Mouse (Mus musculus): ENCODE measurements at regions not wholly inside any gene's neighbourhood (a gene's known extent, or its start where the extent isn't known, plus 50 kb on each side); places are given as distances from the start of the nearest gene placed in this dataset.

- H3K4me1 ChIP-seq = no peaks in the 10 kb centered on the region
- 53% methylated on average over 2 of the region's 2 CpGs for WGBS
- no peaks in the 10 kb centered on the region for H3K36me3 ChIP-seq
- no peak overlapping the region for H3K27ac ChIP-seq (replicated peaks)
- no peak overlapping the region for H3K9ac ChIP-seq
- no peaks in the 10 kb centered on the region for H3K27me3 ChIP-seq
- no peak overlapping the region for H3K4me2 ChIP-seq (replicated peaks)
- H3K9me3 ChIP-seq (replicated peaks) = no peaks in the 10 kb centered on the region
- ATAC-seq (ENCODE audit: insufficient number of reproducible peaks, low FRiP score, low TSS enrichment, low read depth) = no peak
- H3K4me3 ChIP-seq (replicated peaks) = no peak overlapping the region
Observed at GRCm38 (mm10) chr14:55301996-55302395, 80.2 kb downstream of the Dhrs2 start.

GRCm38 (mm10) chr14:55313615-55314014 is 91.8 kb downstream of the Dhrs2 start:
- no peak overlapping the region for H3K9ac ChIP-seq
- H3K27me3 ChIP-seq = no peaks in the 10 kb centered on the region
- no peaks in the 10 kb centered on the region for H3K36me3 ChIP-seq
- H3K27ac ChIP-seq (replicated peaks) = no peak overlapping the region
- 69% methylated on average over 6 of the region's 6 CpGs for WGBS
- H3K4me1 ChIP-seq = no peaks in the 10 kb centered on the region
- H3K4me3 ChIP-seq (replicated peaks) = no peak overlapping the region
- ATAC-seq (ENCODE audit: insufficient number of reproducible peaks, low FRiP score, low TSS enrichment, low read depth) = no peak
- H3K9me3 ChIP-seq (replicated peaks) = no peaks in the 10 kb centered on the region
- no peak overlapping the region for H3K4me2 ChIP-seq (replicated peaks)

- Histone ChIP-seq H3K4me1 (no peaks in the 10 kb centered on the region), H3K36me3 (no peaks in the 10 kb centered on the region), H3K4me3 (replicated peaks) (no peak overlapping the region), H3K27me3 (no peaks in the 10 kb centered on the region), H3K4me2 (replicated peaks) (no peak overlapping the region), H3K9me3 (replicated peaks) (no peaks in the 10 kb centered on the region), H3K27ac (replicated peaks) (no peak overlapping the region), H3K9ac (no peak overlapping the region)
- ATAC-seq (ENCODE audit: insufficient number of reproducible peaks, low FRiP score, low TSS enrichment, low read depth) = no peak
Observed at GRCm38 (mm10) chr14:55323897-55324296, 102.1 kb downstream of the Dhrs2 start.

- no peak overlapping the region for H3K9ac ChIP-seq
- no peak overlapping the region for H3K27ac ChIP-seq (replicated peaks)
- no peaks in the 10 kb centered on the region for H3K4me1 ChIP-seq
- H3K4me2 ChIP-seq (replicated peaks) = no peak overlapping the region
- H3K27me3 ChIP-seq = no peaks in the 10 kb centered on the region
- no peak for ATAC-seq (ENCODE audit: insufficient number of reproducible peaks, low FRiP score, low TSS enrichment, low read depth)
- no peaks in the 10 kb centered on the region for H3K9me3 ChIP-seq (replicated peaks)
- no peaks in the 10 kb centered on the region for H3K36me3 ChIP-seq
- 66% methylated on average over 3 of the region's 3 CpGs for WGBS
- H3K4me3 ChIP-seq (replicated peaks) = no peak overlapping the region
Observed at GRCm38 (mm10) chr14:55324335-55324734, 102.5 kb downstream of the Dhrs2 start.

- peak; percentile 7; the same call in 1 of the 2 replicates for ATAC-seq (ENCODE audit: insufficient number of reproducible peaks, low FRiP score, low TSS enrichment, low read depth)
- Histone ChIP-seq H3K4me3 (replicated peaks) (no peak overlapping the region), H3K27me3 (no peaks in the 10 kb centered on the region), H3K27ac (replicated peaks) (no peak overlapping the region), H3K36me3 (no peaks in the 10 kb centered on the region), H3K4me2 (replicated peaks) (no peak overlapping the region), H3K9me3 (replicated peaks) (no peaks in the 10 kb centered on the region), H3K9ac (no peak overlapping the region), H3K4me1 (peaks cover 3% of the 10 kb centered on the region; the same call in 1 of the 2 replicates)
- 55% methylated on average over 3 of the region's 3 CpGs for WGBS
Observed at GRCm38 (mm10) chr14:55333812-55334211, 112.0 kb downstream of the Dhrs2 start.

GRCm38 (mm10) chr14:55334305-55334704 is 112.5 kb downstream of the Dhrs2 start:
- H3K4me2 ChIP-seq (replicated peaks) = no peak overlapping the region
- H3K9me3 ChIP-seq (replicated peaks) = no peaks in the 10 kb centered on the region
- peaks cover 3% of the 10 kb centered on the region; the same call in 1 of the 2 replicates for H3K4me1 ChIP-seq
- H3K27me3 ChIP-seq = no peaks in the 10 kb centered on the region
- no peak overlapping the region for H3K9ac ChIP-seq
- H3K36me3 ChIP-seq = no peaks in the 10 kb centered on the region
- ATAC-seq (ENCODE audit: insufficient number of reproducible peaks, low FRiP score, low TSS enrichment, low read depth) = no peak
- 88% methylated on average over 7 of the region's 7 CpGs for WGBS
- H3K27ac ChIP-seq (replicated peaks) = no peak overlapping the region
- no peak overlapping the region for H3K4me3 ChIP-seq (replicated peaks)

GRCm38 (mm10) chr14:55335586-55335985 is 113.8 kb downstream of the Dhrs2 start:
- no peak for ATAC-seq (ENCODE audit: insufficient number of reproducible peaks, low FRiP score, low TSS enrichment, low read depth)
- Histone ChIP-seq H3K27me3 (no peaks in the 10 kb centered on the region), H3K27ac (replicated peaks) (no peak overlapping the region), H3K4me3 (replicated peaks) (no peak overlapping the region), H3K9ac (no peak overlapping the region), H3K4me2 (replicated peaks) (no peak overlapping the region), H3K4me1 (peaks cover 3% of the 10 kb centered on the region; the same call in 1 of the 2 replicates), H3K9me3 (replicated peaks) (no peaks in the 10 kb centered on the region), H3K36me3 (no peaks in the 10 kb centered on the region)
- 77% methylated on average over 1 of the region's 1 CpGs for WGBS

- Histone ChIP-seq H3K9me3 (replicated peaks) (no peaks in the 10 kb centered on the region), H3K36me3 (no peaks in the 10 kb centered on the region), H3K4me1 (peaks cover 3% of the 10 kb centered on the region; the same call in 1 of the 2 replicates), H3K27ac (replicated peaks) (no peak overlapping the region), H3K27me3 (no peaks in the 10 kb centered on the region), H3K4me3 (replicated peaks) (no peak overlapping the region), H3K9ac (no peak overlapping the region), H3K4me2 (replicated peaks) (no peak overlapping the region)
- ATAC-seq (ENCODE audit: insufficient number of reproducible peaks, low FRiP score, low TSS enrichment, low read depth) = no peak
- WGBS = 39% methylated on average over 5 of the region's 5 CpGs
Observed at GRCm38 (mm10) chr14:55336451-55337195, 114.8 kb downstream of the Dhrs2 start.

- Histone ChIP-seq H3K27me3 (no peaks in the 10 kb centered on the region), H3K27ac (replicated peaks) (peak overlapping the region; percentile 55), H3K4me1 (peaks cover 3% of the 10 kb centered on the region; the same call in 1 of the 2 replicates), H3K36me3 (no peaks in the 10 kb centered on the region), H3K9ac (no peak overlapping the region), H3K4me2 (replicated peaks) (no peak overlapping the region), H3K9me3 (replicated peaks) (no peaks in the 10 kb centered on the region), H3K4me3 (replicated peaks) (no peak overlapping the region)
- WGBS = 76% methylated on average over 9 of the region's 9 CpGs
- no peak for ATAC-seq (ENCODE audit: insufficient number of reproducible peaks, low FRiP score, low TSS enrichment, low read depth)
Observed at GRCm38 (mm10) chr14:55338010-55338409, 116.2 kb downstream of the Dhrs2 start.

GRCm38 (mm10) chr14:55338500-55338899 is 116.7 kb downstream of the Dhrs2 start:
- Histone ChIP-seq H3K4me2 (replicated peaks) (no peak overlapping the region), H3K9me3 (replicated peaks) (no peaks in the 10 kb centered on the region), H3K9ac (no peak overlapping the region), H3K36me3 (no peaks in the 10 kb centered on the region), H3K27me3 (no peaks in the 10 kb centered on the region), H3K4me1 (peaks cover 3% of the 10 kb centered on the region; the same call in 1 of the 2 replicates), H3K4me3 (replicated peaks) (no peak overlapping the region), H3K27ac (replicated peaks) (peak overlapping the region; percentile 55)
- ATAC-seq (ENCODE audit: insufficient number of reproducible peaks, low FRiP score, low TSS enrichment, low read depth) = no peak
- 39% methylated on average over 7 of the region's 7 CpGs for WGBS

GRCm38 (mm10) chr14:55339036-55339614 is 117.3 kb downstream of the Dhrs2 start:
- Histone ChIP-seq H3K27ac (replicated peaks) (peak overlapping the region; percentile 44; the same call in 1 of the 2 replicates), H3K4me3 (replicated peaks) (no peak overlapping the region), H3K9me3 (replicated peaks) (no peaks in the 10 kb centered on the region), H3K9ac (no peak overlapping the region), H3K4me2 (replicated peaks) (no peak overlapping the region), H3K4me1 (peaks cover 3% of the 10 kb centered on the region; the same call in 1 of the 2 replicates), H3K27me3 (no peaks in the 10 kb centered on the region), H3K36me3 (no peaks in the 10 kb centered on the region)
- 58% methylated on average over 9 of the region's 9 CpGs for WGBS
- ATAC-seq (ENCODE audit: insufficient number of reproducible peaks, low FRiP score, low TSS enrichment, low read depth) = no peak

- H3K4me3 ChIP-seq (replicated peaks) = no peak overlapping the region
- no peak for ATAC-seq (ENCODE audit: insufficient number of reproducible peaks, low FRiP score, low TSS enrichment, low read depth)
- no peaks in the 10 kb centered on the region for H3K36me3 ChIP-seq
- no peak overlapping the region for H3K9ac ChIP-seq
- H3K9me3 ChIP-seq (replicated peaks) = no peaks in the 10 kb centered on the region
- H3K27me3 ChIP-seq = no peaks in the 10 kb centered on the region
- no peak overlapping the region for H3K27ac ChIP-seq (replicated peaks)
- no peak overlapping the region for H3K4me2 ChIP-seq (replicated peaks)
- no peaks in the 10 kb centered on the region for H3K4me1 ChIP-seq
- WGBS = 38% methylated on average over 1 of the region's 1 CpGs
Observed at GRCm38 (mm10) chr14:55343341-55343740, 121.5 kb downstream of the Dhrs2 start.
